Mouse (Mus musculus): ENCODE results near the gene Pate2. TPM values are rescaled to one million over a fixed set of nuclear protein-coding genes. Genes with fewer than 3 reads are reported as not detected.
A peak's percentile ranks its signal among the peaks of the same experiment; 100 is the strongest.
"Not testable (repeated sequence)": the region's sequence is repeated elsewhere in the genome, so short reads cannot be mapped to it uniquely, and the experiment has no call there.

Gene Pate2
- total RNA-seq, 1 experiment from 2014 or later, result not detected

DNA sequence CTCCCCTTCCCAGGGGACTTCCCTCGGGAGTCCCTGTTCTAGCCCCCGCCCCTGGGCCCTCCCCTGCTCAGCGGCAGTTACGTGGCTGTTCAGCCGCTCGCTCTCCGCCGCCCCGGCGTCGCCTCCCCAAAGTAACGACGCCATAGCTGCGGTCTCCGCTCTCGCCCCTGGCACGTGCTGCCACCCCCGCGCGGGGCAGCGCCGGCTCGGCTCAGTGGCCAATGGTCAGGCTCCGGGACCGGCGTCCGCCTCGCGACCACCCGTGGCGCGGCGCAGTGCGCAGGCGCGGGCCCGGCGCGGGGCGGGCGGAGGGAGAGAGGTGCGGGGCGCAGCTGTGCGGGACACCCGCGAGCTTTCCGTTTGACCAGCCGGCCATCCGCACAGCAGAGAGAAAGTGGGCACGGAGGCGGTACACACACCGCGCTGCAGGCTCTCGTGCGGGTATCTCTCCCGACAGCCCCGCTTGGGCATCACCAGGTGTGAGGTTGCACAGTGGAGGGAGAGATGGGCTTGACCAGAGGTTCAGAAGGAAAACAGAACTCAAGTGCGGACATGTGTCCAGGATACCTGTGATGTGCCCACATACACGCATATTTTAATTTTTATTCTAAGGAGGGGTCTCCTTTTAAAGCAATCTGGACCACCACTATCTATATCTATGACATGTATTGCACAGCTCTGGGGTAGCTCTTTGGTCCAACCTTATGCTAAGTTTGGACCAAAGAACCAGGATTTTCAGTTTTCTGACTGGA is 11.7 kb upstream of the Pate2 start, which contains the start of the genes Ddx25 and Pus3:
Gene Ddx25 (minus strand): TSS at position 272 of the 752 bp plus-strand sequence.
Gene Pus3 (plus strand): TSS at position 339 of the 752 bp plus-strand sequence.
- DNase-seq, result peak; percentile 45

DNA sequence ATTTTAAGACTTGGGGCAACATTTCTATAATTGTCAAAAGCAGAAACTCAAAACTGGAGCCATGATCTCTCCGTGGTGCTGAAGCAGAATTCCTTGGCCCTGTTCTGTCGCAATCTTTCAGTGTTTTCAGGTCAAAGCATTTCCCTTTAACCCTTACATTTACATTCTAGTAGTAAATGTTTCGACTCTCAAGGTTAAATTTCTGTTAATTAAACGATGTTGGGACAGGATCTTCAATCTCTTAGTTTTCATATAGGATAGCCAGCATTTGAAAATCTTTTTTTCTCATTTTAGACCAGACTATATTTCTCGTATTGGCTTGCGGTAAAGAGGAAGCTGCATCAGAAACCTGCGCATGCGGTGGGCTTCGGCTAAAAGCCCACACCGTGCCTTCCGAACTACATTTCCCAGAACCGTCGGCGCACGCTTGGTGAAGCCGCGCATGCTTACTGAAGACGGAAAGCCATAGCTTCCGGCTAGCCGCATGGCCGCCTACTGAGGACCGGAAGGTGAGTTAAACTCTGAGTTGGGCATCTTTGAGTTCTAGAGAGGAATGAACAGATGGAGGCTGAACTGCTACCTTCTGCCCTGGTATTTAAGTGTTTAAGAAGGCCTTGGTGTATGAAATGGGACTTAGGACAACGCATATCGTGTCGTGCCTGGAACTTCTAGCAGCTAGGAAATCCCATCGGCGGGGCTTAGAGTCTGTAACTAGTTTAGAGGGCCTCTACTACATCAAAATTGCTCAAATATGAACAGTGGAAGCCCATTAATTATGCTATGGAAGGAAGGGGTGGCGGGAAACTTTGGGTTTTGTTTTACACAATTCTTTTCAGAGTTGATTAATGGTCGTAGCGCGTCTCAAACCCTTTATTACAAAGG is 10.8 kb upstream of the Pate2 start:
- DNase-seq, result peak; percentile 83

- DNase-seq, result no peak
Observed at GRCm38 (mm10) chr9:35561076-35561475, 9.0 kb upstream of the Pate2 start.

DNA sequence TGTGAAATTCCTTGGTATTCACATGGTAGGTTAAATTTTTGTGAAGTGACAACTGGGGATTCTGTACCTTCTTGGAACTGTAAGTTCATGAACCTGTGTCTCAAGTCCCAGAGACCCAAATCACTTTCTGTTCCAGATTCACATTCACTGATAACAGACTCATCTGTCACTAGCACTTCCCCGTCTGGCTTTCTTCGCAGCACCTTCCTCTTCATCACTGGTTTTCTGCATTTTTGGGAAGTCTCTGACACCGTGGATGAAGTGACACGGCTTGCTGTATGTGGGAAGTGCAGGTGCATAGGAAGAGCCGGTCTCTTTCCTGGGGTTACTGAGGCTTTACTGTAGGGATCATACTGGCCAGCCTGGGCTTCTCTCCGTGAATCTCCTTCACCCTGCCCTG is 8.5 kb upstream of the Pate2 start:
- no peak for DNase-seq

- DNase-seq, result no peak
Observed at GRCm38 (mm10) chr9:35564536-35565240, 5.4 kb upstream of the Pate2 start.

DNA sequence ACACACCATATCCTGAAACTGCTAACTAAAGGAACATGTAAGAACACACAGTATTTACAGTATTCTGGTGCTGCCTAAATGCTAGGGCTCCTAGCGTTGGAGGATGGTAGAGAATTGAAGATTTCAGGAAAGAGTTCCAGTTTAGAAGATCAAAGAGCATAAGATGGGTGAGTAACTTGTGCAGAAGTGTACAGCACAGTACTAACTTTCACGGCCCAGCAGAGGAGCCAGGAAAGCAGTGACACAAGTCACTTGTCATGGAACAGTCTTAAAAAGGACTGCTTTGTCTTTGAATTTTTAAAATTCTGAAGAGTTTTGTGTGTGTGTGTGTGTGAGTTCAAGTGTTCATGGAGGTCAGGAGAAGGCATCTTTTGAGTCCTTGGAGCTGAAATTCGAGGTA is 2.1 kb upstream of the Pate2 start:
- DNase-seq, result no peak

GRCm38 (mm10) chr9:35570663-35571062 is 579 bp downstream of the Pate2 start:
- DNase-seq, result no peak

GRCm38 (mm10) chr9:35574416-35574815 is 4.3 kb downstream of the Pate2 start:
- peak; percentile 9 for DNase-seq

- DNase-seq, result no peak
Observed at GRCm38 (mm10) chr9:35587674-35588073, 17.6 kb downstream of the Pate2 start.

GRCm38 (mm10) chr9:35592903-35593302 is 22.8 kb downstream of the Pate2 start:
- DNase-seq, result no peak

- DNase-seq, result no peak
Observed at GRCm38 (mm10) chr9:35607647-35608405, 37.7 kb downstream of the Pate2 start.

- DNase-seq, result no peak
Observed at GRCm38 (mm10) chr9:35611841-35612240, 41.8 kb downstream of the Pate2 start, which contains the start of gene Pate4. TSS of gene Pate4 (minus strand) at chr9:35611941.

DNA sequence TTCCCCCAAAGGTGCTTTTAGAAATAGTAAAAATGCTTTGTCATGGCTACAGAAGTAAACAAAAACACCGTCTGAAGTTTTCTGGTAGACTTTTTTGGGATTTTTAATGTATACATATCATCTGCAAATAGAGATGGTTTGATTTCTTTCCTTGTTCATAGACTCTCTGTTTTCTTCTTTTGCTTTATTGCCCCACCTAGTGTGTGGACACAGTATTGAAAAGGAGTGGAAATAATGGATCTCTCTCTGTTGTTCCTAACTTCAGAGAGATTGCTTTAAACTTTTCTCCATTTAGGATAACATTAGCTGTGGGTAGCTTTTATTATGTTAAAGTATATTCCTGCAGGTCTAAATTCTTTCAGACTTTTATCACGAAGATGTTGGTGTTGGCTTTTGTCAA is 43.9 kb downstream of the Pate2 start:
- DNase-seq, result no peak

DNA sequence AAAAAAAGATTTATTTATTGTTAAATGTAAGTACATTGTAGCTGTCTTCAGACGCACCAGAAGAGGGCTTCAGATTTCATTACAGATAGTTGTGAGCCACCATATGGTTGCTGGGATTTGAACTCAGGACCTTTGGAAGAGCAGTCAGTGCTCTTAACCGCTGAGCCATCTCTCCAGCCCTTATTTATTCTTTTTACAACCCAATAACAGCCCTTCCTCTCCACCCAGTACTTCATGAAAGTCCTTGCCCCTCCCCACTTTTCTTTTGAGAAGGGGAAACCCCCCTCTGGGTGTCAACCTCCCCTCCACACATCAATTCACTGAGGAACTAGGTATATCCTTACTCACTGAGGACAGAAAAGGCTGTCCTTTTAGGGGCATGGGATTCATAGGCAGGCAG is 46.7 kb downstream of the Pate2 start:
- not testable (repeated sequence) for DNase-seq

DNA sequence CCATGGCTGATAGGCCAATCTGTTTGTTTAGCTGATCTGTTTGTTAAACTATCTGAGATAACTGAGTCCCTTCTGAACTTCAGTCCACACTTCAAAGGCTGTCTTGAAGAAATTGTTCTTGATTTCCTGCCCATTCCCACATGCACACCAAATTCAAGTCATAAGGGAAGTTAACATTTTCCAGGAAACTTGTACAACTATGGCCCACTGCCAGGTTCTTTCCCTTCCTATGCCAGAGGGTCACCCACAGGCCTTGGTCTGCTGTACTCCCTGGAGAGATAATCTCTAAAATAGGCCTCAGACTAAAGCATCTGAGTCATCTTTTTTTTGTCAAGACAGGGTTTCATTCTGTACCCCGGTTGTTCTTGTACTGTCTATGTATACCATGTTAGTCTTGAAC is 62.9 kb downstream of the Pate2 start:
- DNase-seq, result no peak

DNA sequence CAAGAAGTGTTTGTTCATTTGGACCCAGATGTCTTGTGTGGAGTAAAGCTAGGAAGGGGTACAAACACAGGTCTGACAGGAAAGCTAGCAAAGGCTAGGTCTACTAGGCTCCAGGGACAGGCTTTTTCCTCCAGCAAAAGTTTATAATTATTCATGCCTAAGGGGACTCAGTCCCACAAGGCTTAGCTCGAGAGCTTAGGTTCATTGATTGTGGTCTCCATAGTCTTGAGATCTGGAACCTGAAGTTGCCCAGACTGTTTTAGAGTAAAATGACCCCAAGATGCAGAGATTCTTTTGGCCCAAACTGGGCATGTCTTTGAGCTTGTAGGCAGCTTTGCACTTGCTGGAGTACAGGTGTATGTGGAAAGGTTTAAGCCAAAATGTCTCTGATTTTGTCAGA is 78.0 kb downstream of the Pate2 start, which contains the start of gene Pate3:
Gene Pate3 (minus strand): TSS at position 101 of the 400 bp plus-strand sequence.
- no peak for DNase-seq

DNA sequence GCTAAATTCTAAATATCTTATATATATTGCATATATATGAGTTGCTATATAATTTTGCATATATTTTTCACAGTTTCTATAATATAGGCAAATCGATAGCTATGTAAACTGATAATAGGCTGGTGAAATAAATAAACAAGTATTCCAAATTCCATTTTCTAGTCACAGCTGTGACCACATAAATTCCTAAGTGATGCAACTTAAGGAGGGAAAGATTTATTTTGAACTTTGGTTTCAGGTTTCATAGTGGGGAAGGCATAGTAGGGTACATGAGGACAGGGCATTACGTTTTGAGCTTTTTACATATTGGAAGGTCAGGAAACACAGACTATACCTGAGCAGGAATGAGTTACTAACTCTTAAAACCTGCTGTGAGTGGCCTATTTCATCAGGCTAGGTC is 103.5 kb downstream of the Pate2 start:
- DNase-seq, result no peak

- DNase-seq, result no peak
Observed at GRCm38 (mm10) chr9:35687013-35687412, 116.9 kb downstream of the Pate2 start, which contains the start of gene Pate1. TSS of gene Pate1 (minus strand) at chr9:35687390.

GRCm38 (mm10) chr9:35691924-35692323 is 121.8 kb downstream of the Pate2 start:
- no peak for DNase-seq

GRCm38 (mm10) chr9:35707265-35707664 is 137.2 kb downstream of the Pate2 start:
- no peak for DNase-seq

Data from adrenal gland, postnatal 14 days (tissue).